Mouse (Mus musculus) induced T-regulatory cell, adult 2 months (primary cell): ENCODE measurements around the gene Gm17571.

Source experiments
- DNase-seq: peaks from one replicate; pipeline ENCODE4 v3.0.0-alpha.2; 2012; ENCODE audit warnings: low read depth

The Gm17571 gene

GRCm38 (mm10) chr9:13446703-13447285, at the start of gene Gm17571:
Gene Gm17571, minus strand, starts transcription at chr9:13446753.
- peak; percentile 26 for DNase-seq

- DNase-seq, result no peak
Measured at GRCm38 (mm10) chr9:13495530-13495929, 49.0 kb upstream of the Gm17571 start.

- no peak for DNase-seq
Measured at GRCm38 (mm10) chr9:13493746-13494145, 47.2 kb upstream of the Gm17571 start.

- DNase-seq, result no peak
Measured at GRCm38 (mm10) chr9:13492807-13493206, 46.3 kb upstream of the Gm17571 start.

- DNase-seq, result no peak
Measured at GRCm38 (mm10) chr9:13491854-13492620, 45.5 kb upstream of the Gm17571 start.

- no peak for DNase-seq
Measured at GRCm38 (mm10) chr9:13491107-13491506, 44.6 kb upstream of the Gm17571 start.

- no peak for DNase-seq
Measured at GRCm38 (mm10) chr9:13485914-13486313, 39.4 kb upstream of the Gm17571 start.

- no peak for DNase-seq
Measured at GRCm38 (mm10) chr9:13484267-13485240, 38.0 kb upstream of the Gm17571 start.

- DNase-seq, result no peak
Measured at GRCm38 (mm10) chr9:13483199-13484068, 36.9 kb upstream of the Gm17571 start.

GRCm38 (mm10) chr9:13479275-13479674, 32.7 kb upstream of the Gm17571 start:
- DNase-seq, result no peak

GRCm38 (mm10) chr9:13474951-13475350, 28.4 kb upstream of the Gm17571 start:
- DNase-seq, result no peak

- DNase-seq, result peak; percentile 65
Measured at GRCm38 (mm10) chr9:13470013-13470412, 23.5 kb upstream of the Gm17571 start.

- DNase-seq, result peak; percentile 45
Measured at GRCm38 (mm10) chr9:13468778-13469177, 22.2 kb upstream of the Gm17571 start.

- no peak for DNase-seq
Measured at GRCm38 (mm10) chr9:13467745-13468144, 21.2 kb upstream of the Gm17571 start.

- no peak for DNase-seq
Measured at GRCm38 (mm10) chr9:13466816-13467215, 20.3 kb upstream of the Gm17571 start.

GRCm38 (mm10) chr9:13466351-13466750, 19.8 kb upstream of the Gm17571 start:
- DNase-seq, result peak; percentile 88

GRCm38 (mm10) chr9:13465358-13466020, 18.9 kb upstream of the Gm17571 start:
- DNase-seq, result peak; percentile 56

GRCm38 (mm10) chr9:13460926-13461325, 14.4 kb upstream of the Gm17571 start:
- DNase-seq, result no peak

GRCm38 (mm10) chr9:13460012-13460411, 13.5 kb upstream of the Gm17571 start:
- DNase-seq, result no peak

- no peak for DNase-seq
Measured at GRCm38 (mm10) chr9:13459371-13459770, 12.8 kb upstream of the Gm17571 start.

- no peak for DNase-seq
Measured at GRCm38 (mm10) chr9:13457774-13458173, 11.2 kb upstream of the Gm17571 start.
